Mouse (Mus musculus): Measurements from ENCODE around the gene Psmg4.

- TF ChIP-seq POLR2A (IDR thresholded peaks at IDR 0.05; ENCODE audit: insufficient read length, low read depth) (no peak), USF1 (IDR thresholded peaks at IDR 0.05; ENCODE audit: low read depth) (no peak), MAX (IDR thresholded peaks at IDR 0.05; ENCODE audit: low read depth) (no peak), SRF (IDR thresholded peaks at IDR 0.05; ENCODE audit: control insufficient read depth, insufficient read length, low read depth) (no peak), E2F4 (IDR thresholded peaks at IDR 0.05; ENCODE audit: insufficient read depth) (no peak), MYOG (IDR thresholded peaks at IDR 0.05; ENCODE audit: control insufficient read depth in 1 of 3, insufficient read depth in 1 of 3, insufficient read length in 2 of 3, low read depth in 2 of 3) (no peak), TCF12 (IDR thresholded peaks at IDR 0.05; ENCODE audit: insufficient read depth, poor library complexity, severe bottlenecking) (no peak), CEBPB (IDR thresholded peaks at IDR 0.05; ENCODE audit: insufficient read depth, poor library complexity, severe bottlenecking) (no peak), REST (IDR thresholded peaks at IDR 0.05; ENCODE audit: insufficient read depth, insufficient read length) (no peak), TCF3 (IDR thresholded peaks at IDR 0.05; ENCODE audit: insufficient read length, low read depth) (no peak)
Measured at GRCm38 (mm10) chr13:34134276-34134675, 28.5 kb upstream of the Psmg4 start.

Measured in myocyte (in vitro differentiated cells).